Mouse (Mus musculus): ENCODE results near the gene Capn9.

DNA sequence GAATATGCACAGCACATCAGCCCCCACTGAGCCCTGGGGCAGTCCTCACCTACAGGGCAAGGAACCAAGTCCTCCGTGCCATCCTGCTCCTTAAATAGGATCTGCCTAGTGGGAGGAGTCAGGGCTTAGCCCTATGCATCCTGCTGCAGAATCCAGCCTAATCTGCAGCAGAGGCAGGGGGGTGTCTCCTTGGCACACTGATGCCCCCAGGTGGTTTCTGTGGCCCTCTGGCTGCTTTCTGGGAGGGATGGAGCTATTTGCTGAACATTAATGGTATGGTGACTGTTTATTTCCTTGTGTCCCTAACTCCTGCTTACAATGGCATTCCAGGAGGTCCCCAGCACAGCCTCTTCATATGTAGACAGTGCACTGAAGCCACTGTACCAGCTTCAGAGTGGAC lies 27.7 kb upstream of the Capn9 start:
- TF ChIP-seq CTCF (IDR thresholded peaks at IDR 0.05; ENCODE audit: borderline replicate concordance, insufficient read depth, low read length) (no peak), POLR2A (IDR thresholded peaks at IDR 0.05; ENCODE audit: low read depth, low read length) (no peak)

Measured in embryonic fibroblast, embryonic 13.5 days (primary cell).